Mouse (Mus musculus) liver, embryonic 14.5 days (tissue): Measurements from ENCODE around the gene Golga7b.

Experiments
- CTCF ChIP-seq: IDR thresholded peaks from 2 replicates; pipeline ENCODE4 v1.5.1; 2016; ENCODE audit warnings: antibody characterized with exemption, low read depth, control low read depth
- EP300 ChIP-seq: IDR thresholded peaks from 2 replicates; pipeline ENCODE4 v1.6.1; 2016; ENCODE audit warnings: antibody characterized with exemption, low read depth

- no peak for TF ChIP-seq CTCF
- no peak for TF ChIP-seq EP300
These were observed 9.4 kb downstream of the Golga7b start for GRCm38 (mm10) chr19:42256611-42257240.
